Mouse (Mus musculus) cerebral cortex, adult 2 months (tissue): Measurements from ENCODE around the gene Sike1.

Experiments
- WGBS: fragments of 180-500 bp; shearing (Covaris S2); methylation state at CpG from one replicate; pipeline ENCODE4 v1.1.7; 2018; 5-methylcytosine and 5-hydroxymethylcytosine counted together

Sike1 gene

GRCm38 (mm10) chr3:103026174-103026573, 30.7 kb downstream of the Sike1 start:
- WGBS: 93% methylated on average over 1 of the region's 1 CpGs

- WGBS: 90% methylated on average over 6 of the region's 6 CpGs
Observed at GRCm38 (mm10) chr3:103040285-103040684, 44.8 kb downstream of the Sike1 start.

DNA sequence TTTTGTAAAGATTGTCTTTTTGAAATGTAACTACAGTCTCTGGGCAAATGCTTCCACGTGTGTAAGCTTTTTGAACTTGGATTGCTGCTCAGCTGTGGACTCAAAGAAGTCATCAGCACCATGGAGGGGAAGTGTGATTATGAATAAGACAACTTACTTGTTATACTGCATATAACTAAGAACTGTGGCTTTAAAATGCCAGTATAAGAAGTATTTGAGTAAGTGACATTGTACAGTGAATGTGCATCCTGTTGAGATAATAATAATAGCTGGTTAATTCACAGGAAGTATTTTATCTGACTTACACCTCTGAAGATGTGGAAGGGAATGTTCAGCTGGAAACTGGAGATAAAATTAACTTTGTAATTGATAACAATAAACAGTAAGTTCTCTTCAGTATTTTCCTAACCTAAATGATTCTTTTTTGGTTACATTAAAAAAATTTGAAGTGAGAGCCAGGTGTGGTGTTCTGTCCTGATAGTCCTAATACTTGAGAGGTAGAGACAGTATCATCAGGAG, 45.4 kb downstream of the Sike1 start:
- 67% methylated on average over 1 of the region's 1 CpGs for WGBS

DNA sequence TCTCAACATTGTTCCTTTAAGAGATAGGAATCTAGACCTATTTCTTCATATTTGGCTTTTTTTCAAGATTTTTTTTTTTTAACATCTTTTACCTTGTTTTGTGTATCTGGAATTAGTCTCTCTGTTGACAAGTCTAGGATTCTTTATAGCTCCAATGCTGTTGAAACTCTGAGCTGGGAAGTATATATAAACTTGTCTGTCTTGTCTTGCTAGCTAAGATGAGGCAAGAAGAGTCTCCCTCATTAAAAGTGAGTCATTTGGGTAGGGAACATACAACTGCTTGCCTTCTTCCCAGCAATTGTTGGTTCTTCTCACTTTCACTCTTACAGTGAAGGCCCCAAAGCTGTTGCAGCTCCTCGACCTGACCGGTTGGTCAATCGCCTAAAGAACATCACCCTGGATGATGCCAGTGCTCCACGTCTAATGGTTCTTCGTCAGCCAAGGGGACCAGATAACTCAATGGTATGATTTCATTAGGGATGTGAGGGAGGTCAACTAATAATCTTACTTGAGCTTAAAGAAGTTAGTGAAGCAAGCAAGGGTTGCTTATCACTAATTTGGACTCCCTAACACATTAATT, 60.6 kb downstream of the Sike1 start:
- WGBS: 90% methylated on average over 5 of the region's 5 CpGs

DNA sequence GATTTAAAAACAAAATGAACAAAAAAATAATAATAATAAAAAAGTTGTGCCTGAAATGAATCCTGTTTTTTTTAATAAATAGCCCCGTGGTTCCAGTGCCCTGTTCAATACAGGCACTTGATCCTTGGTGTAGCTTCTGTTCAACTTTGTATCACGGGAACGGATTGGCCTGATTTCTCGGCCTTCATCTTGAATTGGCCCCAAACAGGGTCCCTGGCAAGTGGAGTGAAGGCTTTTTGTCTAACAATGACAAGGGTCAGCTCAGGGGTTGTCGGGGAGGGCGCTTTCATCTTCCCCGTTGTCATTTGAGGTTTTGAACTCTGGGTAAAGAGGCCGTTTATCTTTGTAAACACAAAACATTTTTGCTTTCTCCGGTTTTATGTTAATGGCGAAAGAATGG, 62.2 kb downstream of the Sike1 start:
- 2% methylated on average over 10 of the region's 10 CpGs for WGBS
